Comparison of ENCODE assay signal across 29 mouse cellular contexts in the genomic region with DNA sequence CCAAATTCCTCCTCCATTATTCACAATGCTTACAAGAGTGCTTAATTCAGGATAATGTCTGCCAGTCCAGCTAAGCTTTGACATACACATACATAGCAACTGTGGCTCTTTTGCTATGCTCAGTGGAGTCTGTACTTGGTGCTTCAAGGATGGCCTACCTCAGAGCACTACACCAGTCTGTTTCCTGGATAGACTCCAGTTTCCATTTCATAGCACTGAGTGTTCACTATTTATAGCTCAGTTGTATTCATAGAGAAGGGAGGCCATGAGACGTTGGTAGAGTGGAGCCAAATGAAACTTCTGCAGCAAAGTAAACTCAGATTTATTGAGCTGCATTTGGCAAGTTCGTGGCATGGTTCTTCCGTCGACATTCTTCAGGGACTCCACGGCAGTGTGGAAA. TPM values are rescaled to one million over a fixed set of nuclear protein-coding genes. Genes with fewer than 3 reads are reported as not detected.
DNase-seq lines count a peak whose midpoint lies in the region; ATAC-seq and TF ChIP-seq lines count a peak whose summit lies in the region.
"Had no signal": no experiment of that assay in that cellular context is flagged by ENCODE, and none has a peak within 500 bp of the region (broad histone marks: within the 10 kb centered on the region; RNA-seq: fewer than 3 reads in every experiment).

No protein-coding gene starts in this region.

- TF ChIP-seq EP300 in stomach, postnatal 0 days (optimal IDR thresholded peaks at IDR 0.05): no peak
- no peak for TF ChIP-seq EP300 in heart, postnatal 0 days (IDR thresholded peaks at IDR 0.05; ENCODE audit: low read depth)

- no peak overlapping the region for H3K27ac ChIP-seq in heart, embryonic 12.5 days (ENCODE audit: poor library complexity, severe bottlenecking)
- H3K27ac ChIP-seq in stomach, embryonic 16.5 days (ENCODE audit: low read length): peak overlapping the region; percentile 46; the same call in 1 of the 2 replicates
- H3K27ac ChIP-seq in stomach, postnatal 0 days (replicated peaks): no peak overlapping the region
- H3K27ac ChIP-seq in heart, postnatal 0 days (ENCODE audit: low read depth): peak overlapping the region; percentile 68
- H3K27ac ChIP-seq: hindbrain, embryonic 12.5 days; limb, embryonic 12.5 days; liver, embryonic 14.5 days; midbrain, embryonic 15.5 days; neural tube, embryonic 12.5 days had no signal

- TF ChIP-seq CTCF in stomach, postnatal 0 days (IDR thresholded peaks at IDR 0.05; ENCODE audit: low read depth): no peak
- no peak for TF ChIP-seq CTCF in heart, postnatal 0 days (IDR thresholded peaks at IDR 0.05; ENCODE audit: low read depth)

- H3K4me2 ChIP-seq in heart, embryonic 12.5 days: no peak overlapping the region
- H3K4me2 ChIP-seq in stomach, embryonic 16.5 days (ENCODE audit: low read depth, low read length): no peak overlapping the region
- no peak overlapping the region for H3K4me2 ChIP-seq in stomach, postnatal 0 days (replicated peaks; ENCODE audit: low read depth)
- H3K4me2 ChIP-seq in heart, postnatal 0 days (ENCODE audit: low read depth, low read length): no peak overlapping the region
- H3K4me2 ChIP-seq: hindbrain, embryonic 12.5 days; limb, embryonic 12.5 days; lung, embryonic 14.5 days; midbrain, embryonic 15.5 days; neural tube, embryonic 12.5 days had no signal

- H3K4me3 ChIP-seq in heart, embryonic 12.5 days: no peak overlapping the region
- H3K4me3 ChIP-seq in stomach, embryonic 16.5 days (replicated peaks; ENCODE audit: low read length): no peak overlapping the region
- no peak overlapping the region for H3K4me3 ChIP-seq in stomach, postnatal 0 days (ENCODE audit: low read depth, low read length)
- no peak overlapping the region for H3K4me3 ChIP-seq in heart, postnatal 0 days (ENCODE audit: low read depth, low read length)
- H3K4me3 ChIP-seq: hindbrain, embryonic 12.5 days; limb, embryonic 12.5 days; midbrain, embryonic 15.5 days; neural tube, embryonic 12.5 days had no signal

- H3K9ac ChIP-seq in heart, embryonic 12.5 days: no peak overlapping the region
- H3K9ac ChIP-seq in stomach, embryonic 16.5 days (ENCODE audit: low read length): no peak overlapping the region
- H3K9ac ChIP-seq in stomach, postnatal 0 days (ENCODE audit: low read length): no peak overlapping the region
- H3K9ac ChIP-seq in heart, postnatal 0 days (replicated peaks; ENCODE audit: low read depth, low read length): no peak overlapping the region
- H3K9ac ChIP-seq: forebrain, postnatal 0 days; hindbrain, embryonic 12.5 days; limb, embryonic 12.5 days; liver, embryonic 14.5 days; lung, embryonic 14.5 days; midbrain, embryonic 15.5 days; neural tube, embryonic 12.5 days had no signal

- H3K4me1 ChIP-seq in heart, embryonic 12.5 days (replicated peaks): 0 out of 2 replicates have a peak, but pooled peaks cover 3% of the 10 kb centered on the region
- H3K4me1 ChIP-seq in stomach, embryonic 16.5 days (ENCODE audit: control insufficient read depth, insufficient read depth, low read length): no peaks in the 10 kb centered on the region; the same call in 1 of the 2 replicates
- H3K4me1 ChIP-seq in stomach, postnatal 0 days (replicated peaks; ENCODE audit: control insufficient read depth, insufficient read depth): no peaks in the 10 kb centered on the region
- H3K4me1 ChIP-seq in heart, postnatal 0 days (ENCODE audit: control insufficient read depth, insufficient read depth): peaks cover 3% of the 10 kb centered on the region; the same call in 1 of the 2 replicates
- H3K4me1 ChIP-seq: hindbrain, embryonic 12.5 days; limb, embryonic 12.5 days; midbrain, embryonic 15.5 days; neural tube, embryonic 12.5 days had no signal

- 68% methylated on average over 5 of the region's 5 CpGs for WGBS in heart, embryonic 12.5 days
- 66% methylated on average over 5 of the region's 5 CpGs for WGBS in stomach, embryonic 16.5 days
- 62% methylated on average over 5 of the region's 5 CpGs for WGBS in stomach, postnatal 0 days
- WGBS in heart, postnatal 0 days: 52% methylated on average over 5 of the region's 5 CpGs

- no peak for ATAC-seq in heart, embryonic 12.5 days (ENCODE audit: insufficient number of reproducible peaks, low FRiP score)
- ATAC-seq in stomach, embryonic 16.5 days (ENCODE audit: insufficient read depth, low FRiP score): peak; percentile 71; the same call in 1 of the 2 replicates
- ATAC-seq in stomach, postnatal 0 days (ENCODE audit: low FRiP score, low TSS enrichment): no peak
- peak; percentile 77 for ATAC-seq in heart, postnatal 0 days (ENCODE audit: insufficient read depth, low read depth)
- ATAC-seq: forebrain, postnatal 0 days; intestine, postnatal 0 days; midbrain, embryonic 15.5 days had no signal

- H3K9me3 ChIP-seq in heart, embryonic 12.5 days (replicated peaks): no peaks in the 10 kb centered on the region
- no peaks in the 10 kb centered on the region for H3K9me3 ChIP-seq in stomach, embryonic 16.5 days (replicated peaks; ENCODE audit: control insufficient read depth, low read length)
- no peaks in the 10 kb centered on the region for H3K9me3 ChIP-seq in stomach, postnatal 0 days (ENCODE audit: control insufficient read depth, low read length)
- H3K9me3 ChIP-seq in heart, postnatal 0 days (replicated peaks; ENCODE audit: control insufficient read depth, low read length): no peaks in the 10 kb centered on the region
- H3K9me3 ChIP-seq: hindbrain, embryonic 12.5 days; limb, embryonic 12.5 days; midbrain, embryonic 15.5 days; neural tube, embryonic 12.5 days had no signal

- H3K27me3 ChIP-seq in heart, embryonic 12.5 days (replicated peaks): no peaks in the 10 kb centered on the region
- H3K27me3 ChIP-seq in stomach, embryonic 16.5 days (ENCODE audit: control insufficient read depth, insufficient read depth, low read length): no peaks in the 10 kb centered on the region
- no peaks in the 10 kb centered on the region for H3K27me3 ChIP-seq in stomach, postnatal 0 days (ENCODE audit: control insufficient read depth, insufficient read depth, low read length)
- H3K27me3 ChIP-seq in heart, postnatal 0 days (ENCODE audit: control insufficient read depth, insufficient read depth, low read length): no peaks in the 10 kb centered on the region
- H3K27me3 ChIP-seq: hindbrain, embryonic 12.5 days; limb, embryonic 12.5 days; midbrain, embryonic 15.5 days; neural tube, embryonic 12.5 days had no signal

- H3K36me3 ChIP-seq in heart, embryonic 12.5 days: no peaks in the 10 kb centered on the region
- no peaks in the 10 kb centered on the region for H3K36me3 ChIP-seq in stomach, embryonic 16.5 days (ENCODE audit: control insufficient read depth, insufficient read depth, low read length)
- no peaks in the 10 kb centered on the region for H3K36me3 ChIP-seq in stomach, postnatal 0 days (ENCODE audit: control insufficient read depth, insufficient read depth, low read length)
- no peaks in the 10 kb centered on the region for H3K36me3 ChIP-seq in heart, postnatal 0 days (replicated peaks; ENCODE audit: control insufficient read depth, insufficient read depth, low read length)
- H3K36me3 ChIP-seq: hindbrain, embryonic 12.5 days; limb, embryonic 12.5 days; midbrain, embryonic 15.5 days; neural tube, embryonic 12.5 days had no signal

- DNase-seq in heart, adult 9 months (ENCODE audit: low spot score in 2 of 2): peak; percentile 29 to 35
- no peak for DNase-seq in stomach, postnatal 0 days (ENCODE audit: low spot score)
- peak; percentile 81 for DNase-seq in heart, postnatal 0 days (ENCODE audit: low spot score)
- DNase-seq in spleen, postnatal 4 days (ENCODE audit: low spot score in 2 of 2): no peak
- DNase-seq in gastrocnemius, adult 8-10 months (ENCODE audit: low spot score in 2 of 2): no peak
- DNase-seq: adrenal gland, postnatal 25 days; cerebellum, adult 9-10 months; forebrain, postnatal 0 days; kidney, postnatal 36 days; layer of hippocampus, postnatal 36 days; lung, embryonic 14.5 days; lung, postnatal 36 days; right cerebral cortex, postnatal 14 days; spleen, adult 18-20 months; thymus, postnatal 25 days had no signal

RNA-seq across cellular contexts. Expression of gene Gm45261, which starts 22.2 kb away (rescaled TPM):
- polyA plus RNA-seq in heart, embryonic 12.5 days (2016; fragmentation: Nextera tagmentation; extraction: Ambion mirVana): not detected in 2 replicates
- not detected in 2 replicates for polyA plus RNA-seq in stomach, embryonic 16.5 days (2015; fragmentation: Nextera tagmentation; extraction: Ambion mirVana)
- polyA plus RNA-seq in stomach, postnatal 0 days (2015; fragmentation: Nextera tagmentation; extraction: Ambion mirVana): not detected in 2 replicates
- total RNA-seq in heart, postnatal 0 days (2014; rRNA removed; ENCODE audit: low replicate concordance): not detected in 2 replicates
- not detected in 2 replicates for polyA plus RNA-seq in heart, postnatal 0 days (2015; fragmentation: Nextera tagmentation; extraction: Ambion mirVana)
- not detected for total RNA-seq in gastrocnemius, adult 8-10 months (2022)
- total RNA-seq: adrenal gland, postnatal 25 days; forebrain, postnatal 0 days; gastrocnemius, adult 18-20 months; gastrocnemius, postnatal 4 days; layer of hippocampus, adult 8-10 months; layer of hippocampus, postnatal 36 days; left cerebral cortex, postnatal 10 days had no signal
- polyA plus RNA-seq: forebrain, embryonic 11.5 days; forebrain, postnatal 0 days; hindbrain, embryonic 12.5 days; intestine, postnatal 0 days; kidney, embryonic 14.5 days; limb, embryonic 12.5 days; liver, embryonic 14.5 days; lung, embryonic 14.5 days; midbrain, embryonic 15.5 days; neural tube, embryonic 12.5 days had no signal

Comparison
In these comparisons a context has a peak if more than half of its experiments do, and no peak if none do; other contexts are left out.
1. ATAC-seq: peak in stomach, embryonic 16.5 days (single experiment) and heart, postnatal 0 days (single experiment); none in heart, embryonic 12.5 days (single experiment) and stomach, postnatal 0 days (single experiment).
2. H3K27ac ChIP-seq: peak in stomach, embryonic 16.5 days (single experiment) and heart, postnatal 0 days (single experiment); none in heart, embryonic 12.5 days (single experiment) and stomach, postnatal 0 days (single experiment).
3. DNase-seq: peak in heart, adult 9 months (2 of 2) and heart, postnatal 0 days (single experiment); none in stomach, postnatal 0 days (single experiment), spleen, postnatal 4 days (0 of 2) and gastrocnemius, adult 8-10 months (0 of 2).